Mouse (Mus musculus): ENCODE results near the gene Snrpf.

GRCm38 (mm10) chr10:93572209-93572608 lies 17.3 kb downstream of the Snrpf start:
- TF ChIP-seq POLR2A (IDR thresholded peaks at IDR 0.05; ENCODE audit: insufficient read length, low read depth): no peak
- TF ChIP-seq MAX (IDR thresholded peaks at IDR 0.05; ENCODE audit: low read depth): no peak
- no peak for TF ChIP-seq E2F4 (IDR thresholded peaks at IDR 0.05; ENCODE audit: insufficient read depth)
- TF ChIP-seq MYOD1 (IDR thresholded peaks at IDR 0.05; ENCODE audit: control insufficient read depth in 1 of 3, insufficient read length in 2 of 3, low read depth in 2 of 3): no peak
- TF ChIP-seq MYOG (IDR thresholded peaks at IDR 0.05; ENCODE audit: control insufficient read depth in 1 of 3, insufficient read depth in 1 of 3, insufficient read length in 2 of 3, low read depth in 2 of 3): no peak
- no peak for TF ChIP-seq TCF3 (IDR thresholded peaks at IDR 0.05; ENCODE audit: insufficient read length, low read depth)
- TF ChIP-seq SRF (IDR thresholded peaks at IDR 0.05; ENCODE audit: control insufficient read depth, insufficient read length, low read depth): no peak
